Mouse (Mus musculus) kidney, adult 2 months (tissue): ENCODE results near the gene Otub1.

Experiments
- CTCF ChIP-seq: fragments of 200-500 bp; conservative IDR thresholded peaks from 2 replicates; pipeline ENCODE4 v1.5.1; 2011; ENCODE audit warnings: low read depth, mild to moderate bottlenecking, control low read depth, low read length, moderate library complexity, mixed read lengths; ENCODE audit not compliant: insufficient read depth, insufficient read length
- POLR2A ChIP-seq: fragments of 200-500 bp; IDR thresholded peaks from one replicate; pipeline ENCODE4 v1.6.1; 2011; ENCODE audit warnings: low read depth, low read length, control low read depth

- no peak for TF ChIP-seq POLR2A
- peak; percentile 80 for TF ChIP-seq CTCF
Measured at GRCm38 (mm10) chr19:7234537-7235221, 28.6 kb upstream of the Otub1 start.
